Mouse (Mus musculus): ENCODE measurements around the gene Gm15128. TPM values are rescaled to one million over a fixed set of nuclear protein-coding genes. Genes with fewer than 3 reads are reported as not detected.
"Not testable (repeated sequence)": the region's sequence is repeated elsewhere in the genome, so short reads cannot be mapped to it uniquely, and the experiment has no call there.

Gene Gm15128
- total RNA-seq (2014; rRNA removed) (not detected in 2 replicates), polyA plus RNA-seq (2012; rRNA removed) (not detected in 2 replicates)

DNA sequence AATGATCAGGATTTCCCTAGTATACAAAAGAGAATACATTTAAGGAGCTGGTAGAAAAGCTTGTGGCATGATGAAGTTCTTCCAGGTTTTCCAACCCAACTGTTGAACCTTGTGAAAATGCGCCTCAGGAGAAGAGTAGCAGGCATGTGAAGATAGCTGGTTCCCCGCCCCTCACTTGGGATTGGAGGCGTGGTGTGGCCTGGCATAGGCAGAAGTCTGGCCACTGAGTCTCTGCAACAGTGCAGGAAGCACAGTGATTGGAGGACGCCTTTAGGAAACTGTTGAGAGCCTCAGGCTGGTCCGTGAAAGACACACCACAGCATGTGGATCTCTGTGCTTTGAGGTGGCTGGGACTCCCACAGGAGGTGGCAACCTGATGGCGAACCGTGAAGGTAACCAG, at the start of gene Gm15128:
Gene Gm15128, plus strand, starts transcription at position 301 of the 400 bp plus-strand sequence.
- 77% methylated on average over 7 of the region's 7 CpGs for WGBS

More for the DNA sequence above, at the start of gene Gm15128:
- not testable (repeated sequence) for H3K79me2 ChIP-seq (ENCODE audit: control insufficient read depth, insufficient read depth, low read length); H3K27ac ChIP-seq (replicated peaks; ENCODE audit: insufficient read depth, low read depth, low read length); H3K36me3 ChIP-seq (ENCODE audit: control insufficient read depth, insufficient read depth, low read length); H3K9ac ChIP-seq (ENCODE audit: low read depth, low read length); DNase-seq (ENCODE audit: extremely low read depth, low read depth, low spot score); H3K4me1 ChIP-seq (ENCODE audit: control insufficient read depth, insufficient read depth, low read length); H3K4me3 ChIP-seq (ENCODE audit: insufficient read depth, low read depth, low read length); H3K27me3 ChIP-seq (ENCODE audit: control insufficient read depth, insufficient read depth, low read length)

Other genes starting within 250 kb of the Gm15128 start
- 0.13 and 0.18 TPM in 2 replicates for gene Lrch2, start 211.9 kb upstream of the Gm15128 start, total RNA-seq (2014; rRNA removed)
- gene Lrch2, start 211.9 kb upstream of the Gm15128 start, polyA plus RNA-seq (2012; rRNA removed): 0.02 and 0.04 TPM in 2 replicates
- not detected in 2 replicates for gene Gm15080, start 227.0 kb downstream of the Gm15128 start, total RNA-seq (2014; rRNA removed)
- gene Gm15080, start 227.0 kb downstream of the Gm15128 start, polyA plus RNA-seq (2012; rRNA removed): not detected in 2 replicates

Measured in liver, adult 2 months (tissue).